Mouse (Mus musculus): ENCODE data around the gene Atf1. TPM values are rescaled to one million over a fixed set of nuclear protein-coding genes. Genes with fewer than 3 reads are reported as not detected.
A peak's percentile ranks its signal among the peaks of the same experiment; 100 is the strongest.

Atf1 gene
- polyA plus RNA-seq, 1 experiment from 2014 or later: 36.3 TPM

GRCm38 (mm10) chr15:100184821-100185496, 42.7 kb upstream of the Atf1 start:
- no peak for DNase-seq (ENCODE audit: low spot score)
- Histone ChIP-seq H3K9me3 (replicated peaks; ENCODE audit: control insufficient read depth, low read length) (no peaks in the 10 kb centered on the region), H3K36me3 (replicated peaks; ENCODE audit: control insufficient read depth, insufficient read depth, low read depth, low read length) (peaks cover 7% of the 10 kb centered on the region), H3K27me3 (ENCODE audit: control insufficient read depth, insufficient read depth, low read length) (no peaks in the 10 kb centered on the region), H3K4me2 (ENCODE audit: low read depth, low read length) (no peak overlapping the region), H3K9ac (replicated peaks; ENCODE audit: low read length) (no peak overlapping the region), H3K4me3 (ENCODE audit: low read depth, low read length) (no peak overlapping the region), H3K4me1 (ENCODE audit: control insufficient read depth, insufficient read depth, low read length) (no peaks in the 10 kb centered on the region), H3K27ac (replicated peaks; ENCODE audit: low read depth, low read length) (no peak overlapping the region)
- ATAC-seq (replicated peaks; ENCODE audit: insufficient number of reproducible peaks, low FRiP score, low TSS enrichment, low read depth): no peak
- 88% methylated on average over 5 of the region's 5 CpGs for WGBS

- H3K27me3 ChIP-seq (ENCODE audit: control insufficient read depth, insufficient read depth, low read length): no peaks in the 10 kb centered on the region
- 93% methylated on average over 9 of the region's 9 CpGs for WGBS
- no peak overlapping the region for H3K4me2 ChIP-seq (ENCODE audit: low read depth, low read length)
- H3K27ac ChIP-seq (replicated peaks; ENCODE audit: low read depth, low read length): no peak overlapping the region
- H3K9ac ChIP-seq (replicated peaks; ENCODE audit: low read length): no peak overlapping the region
- ATAC-seq (replicated peaks; ENCODE audit: insufficient number of reproducible peaks, low FRiP score, low TSS enrichment, low read depth): no peak
- H3K4me1 ChIP-seq (ENCODE audit: control insufficient read depth, insufficient read depth, low read length): no peaks in the 10 kb centered on the region
- H3K4me3 ChIP-seq (ENCODE audit: low read depth, low read length): no peak overlapping the region
- peaks cover 7% of the 10 kb centered on the region for H3K36me3 ChIP-seq (replicated peaks; ENCODE audit: control insufficient read depth, insufficient read depth, low read depth, low read length)
- no peaks in the 10 kb centered on the region for H3K9me3 ChIP-seq (replicated peaks; ENCODE audit: control insufficient read depth, low read length)
- no peak for DNase-seq (ENCODE audit: low spot score)
Observed at GRCm38 (mm10) chr15:100186234-100186633, 41.4 kb upstream of the Atf1 start.

GRCm38 (mm10) chr15:100186882-100187672, 40.5 kb upstream of the Atf1 start:
- ATAC-seq (replicated peaks; ENCODE audit: insufficient number of reproducible peaks, low FRiP score, low TSS enrichment, low read depth) (no peak), DNase-seq (ENCODE audit: low spot score) (no peak)
- Histone ChIP-seq H3K36me3 (replicated peaks; ENCODE audit: control insufficient read depth, insufficient read depth, low read depth, low read length) (peaks cover 7% of the 10 kb centered on the region), H3K9ac (replicated peaks; ENCODE audit: low read length) (no peak overlapping the region), H3K27ac (replicated peaks; ENCODE audit: low read depth, low read length) (no peak overlapping the region), H3K27me3 (ENCODE audit: control insufficient read depth, insufficient read depth, low read length) (no peaks in the 10 kb centered on the region), H3K4me1 (ENCODE audit: control insufficient read depth, insufficient read depth, low read length) (no peaks in the 10 kb centered on the region), H3K9me3 (replicated peaks; ENCODE audit: control insufficient read depth, low read length) (no peaks in the 10 kb centered on the region), H3K4me3 (ENCODE audit: low read depth, low read length) (no peak overlapping the region), H3K4me2 (ENCODE audit: low read depth, low read length) (no peak overlapping the region)
- WGBS: 93% methylated on average over 8 of the region's 8 CpGs

- H3K9me3 ChIP-seq (replicated peaks; ENCODE audit: control insufficient read depth, low read length): no peaks in the 10 kb centered on the region
Observed at GRCm38 (mm10) chr15:100188542-100188941, 39.1 kb upstream of the Atf1 start.

GRCm38 (mm10) chr15:100188962-100189404, 38.6 kb upstream of the Atf1 start:
- H3K36me3 ChIP-seq (replicated peaks; ENCODE audit: control insufficient read depth, insufficient read depth, low read depth, low read length): peaks cover 7% of the 10 kb centered on the region
- no peak for ATAC-seq (replicated peaks; ENCODE audit: insufficient number of reproducible peaks, low FRiP score, low TSS enrichment, low read depth)
- WGBS: 77% methylated on average over 14 of the region's 14 CpGs
- no peaks in the 10 kb centered on the region for H3K4me1 ChIP-seq (ENCODE audit: control insufficient read depth, insufficient read depth, low read length)
- DNase-seq (ENCODE audit: low spot score): peak; percentile 28
- H3K9me3 ChIP-seq (replicated peaks; ENCODE audit: control insufficient read depth, low read length): no peaks in the 10 kb centered on the region
- H3K27me3 ChIP-seq (ENCODE audit: control insufficient read depth, insufficient read depth, low read length): no peaks in the 10 kb centered on the region
- H3K9ac ChIP-seq (replicated peaks; ENCODE audit: low read length): no peak overlapping the region
- no peak overlapping the region for H3K4me2 ChIP-seq (ENCODE audit: low read depth, low read length)
- H3K27ac ChIP-seq (replicated peaks; ENCODE audit: low read depth, low read length): no peak overlapping the region
- H3K4me3 ChIP-seq (ENCODE audit: low read depth, low read length): no peak overlapping the region

More at GRCm38 (mm10) chr15:100188542-100188941, 39.1 kb upstream of the Atf1 start:
- no peak overlapping the region for H3K4me3 ChIP-seq (ENCODE audit: low read depth, low read length)
- H3K36me3 ChIP-seq (replicated peaks; ENCODE audit: control insufficient read depth, insufficient read depth, low read depth, low read length): peaks cover 7% of the 10 kb centered on the region
- peak; percentile 26 for DNase-seq (ENCODE audit: low spot score)
- H3K4me2 ChIP-seq (ENCODE audit: low read depth, low read length): no peak overlapping the region
- no peak overlapping the region for H3K9ac ChIP-seq (replicated peaks; ENCODE audit: low read length)
- no peaks in the 10 kb centered on the region for H3K27me3 ChIP-seq (ENCODE audit: control insufficient read depth, insufficient read depth, low read length)
- 90% methylated on average over 5 of the region's 5 CpGs for WGBS
- ATAC-seq (replicated peaks; ENCODE audit: insufficient number of reproducible peaks, low FRiP score, low TSS enrichment, low read depth): no peak
- H3K4me1 ChIP-seq (ENCODE audit: control insufficient read depth, insufficient read depth, low read length): no peaks in the 10 kb centered on the region
- H3K27ac ChIP-seq (replicated peaks; ENCODE audit: low read depth, low read length): no peak overlapping the region

- Histone ChIP-seq H3K9me3 (replicated peaks; ENCODE audit: control insufficient read depth, low read length) (no peaks in the 10 kb centered on the region), H3K4me1 (ENCODE audit: control insufficient read depth, insufficient read depth, low read length) (no peaks in the 10 kb centered on the region), H3K9ac (replicated peaks; ENCODE audit: low read length) (no peak overlapping the region), H3K4me3 (ENCODE audit: low read depth, low read length) (no peak overlapping the region), H3K4me2 (ENCODE audit: low read depth, low read length) (no peak overlapping the region), H3K36me3 (replicated peaks; ENCODE audit: control insufficient read depth, insufficient read depth, low read depth, low read length) (peaks cover 4% of the 10 kb centered on the region), H3K27me3 (ENCODE audit: control insufficient read depth, insufficient read depth, low read length) (no peaks in the 10 kb centered on the region), H3K27ac (replicated peaks; ENCODE audit: low read depth, low read length) (no peak overlapping the region)
- no peak for DNase-seq (ENCODE audit: low spot score)
- ATAC-seq (replicated peaks; ENCODE audit: insufficient number of reproducible peaks, low FRiP score, low TSS enrichment, low read depth): no peak
- 97% methylated on average over 5 of the region's 5 CpGs for WGBS
Observed at GRCm38 (mm10) chr15:100190083-100190482, 37.5 kb upstream of the Atf1 start.

GRCm38 (mm10) chr15:100198983-100199745, 28.5 kb upstream of the Atf1 start:
- Histone ChIP-seq H3K27ac (replicated peaks; ENCODE audit: low read depth, low read length) (no peak overlapping the region), H3K9ac (replicated peaks; ENCODE audit: low read length) (no peak overlapping the region), H3K9me3 (replicated peaks; ENCODE audit: control insufficient read depth, low read length) (no peaks in the 10 kb centered on the region), H3K4me2 (ENCODE audit: low read depth, low read length) (no peak overlapping the region), H3K27me3 (ENCODE audit: control insufficient read depth, insufficient read depth, low read length) (no peaks in the 10 kb centered on the region), H3K4me3 (ENCODE audit: low read depth, low read length) (no peak overlapping the region), H3K36me3 (replicated peaks; ENCODE audit: control insufficient read depth, insufficient read depth, low read depth, low read length) (no peaks in the 10 kb centered on the region; the same call in 1 of the 2 replicates), H3K4me1 (ENCODE audit: control insufficient read depth, insufficient read depth, low read length) (no peaks in the 10 kb centered on the region)
- ATAC-seq (replicated peaks; ENCODE audit: insufficient number of reproducible peaks, low FRiP score, low TSS enrichment, low read depth) (no peak), DNase-seq (ENCODE audit: low spot score) (no peak)
- 84% methylated on average over 11 of the region's 11 CpGs for WGBS
